Mouse (Mus musculus): ENCODE results near the gene Zscan12. TPM values are rescaled to one million over a fixed set of nuclear protein-coding genes. Genes with fewer than 3 reads are reported as not detected.
A peak's percentile ranks its signal among the peaks of the same experiment; 100 is the strongest.

Gene Zscan12
- polyA plus RNA-seq (2012; rRNA removed): 5.7 and 6.3 TPM in 2 replicates

DNA sequence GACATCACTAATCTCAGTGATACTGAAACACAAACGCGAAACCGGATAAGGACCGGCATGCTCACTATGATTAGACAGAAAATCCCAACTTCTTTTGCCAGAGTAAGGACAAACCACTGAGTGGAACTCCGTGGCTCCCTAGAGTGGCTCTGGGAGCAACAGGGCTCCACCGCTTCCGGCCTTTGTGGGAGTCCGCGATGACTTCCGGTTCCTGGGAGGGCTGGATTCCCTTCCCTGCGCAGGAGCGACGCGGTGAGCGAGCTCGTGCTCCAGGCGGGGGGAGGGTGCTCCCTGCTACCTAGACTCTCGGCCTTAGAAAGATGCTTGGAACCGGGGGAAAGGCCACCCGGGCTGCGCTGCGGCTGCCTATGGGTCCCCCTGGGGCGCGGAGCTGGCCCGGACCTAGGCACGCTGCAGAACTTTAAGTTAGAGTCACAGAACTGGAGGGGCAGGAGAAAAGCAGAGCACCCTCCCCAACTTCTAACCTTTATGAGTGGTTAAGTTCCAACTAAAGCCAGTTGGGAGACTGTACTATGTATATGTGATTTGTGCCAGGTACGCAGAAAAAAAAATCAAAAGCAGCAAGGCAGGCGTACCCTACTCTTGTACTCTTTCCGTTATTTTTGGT lies at the start of gene Zscan12:
Gene Zscan12, plus strand, starts transcription at position 200 of the 628 bp plus-strand sequence.
- TF ChIP-seq POLR2A (IDR thresholded peaks at IDR 0.05; ENCODE audit: extremely low read depth, insufficient read depth, low read length) (peak; percentile 63; the same call in 1 of the 2 replicates), CTCF (IDR thresholded peaks at IDR 0.05; ENCODE audit: extremely low read depth, insufficient read depth, low read length) (no peak)
- Histone ChIP-seq H3K27ac (ENCODE audit: insufficient read depth, low read length) (no peak within 1 kb of the TSS), H3K4me1 (ENCODE audit: control insufficient read depth, insufficient read depth, low read length) (no peaks in the 10 kb centered on the region; the same call in 1 of the 2 replicates), H3K4me3 (ENCODE audit: insufficient read depth, low read length) (peak within 1 kb of the TSS; percentile 36)

DNA sequence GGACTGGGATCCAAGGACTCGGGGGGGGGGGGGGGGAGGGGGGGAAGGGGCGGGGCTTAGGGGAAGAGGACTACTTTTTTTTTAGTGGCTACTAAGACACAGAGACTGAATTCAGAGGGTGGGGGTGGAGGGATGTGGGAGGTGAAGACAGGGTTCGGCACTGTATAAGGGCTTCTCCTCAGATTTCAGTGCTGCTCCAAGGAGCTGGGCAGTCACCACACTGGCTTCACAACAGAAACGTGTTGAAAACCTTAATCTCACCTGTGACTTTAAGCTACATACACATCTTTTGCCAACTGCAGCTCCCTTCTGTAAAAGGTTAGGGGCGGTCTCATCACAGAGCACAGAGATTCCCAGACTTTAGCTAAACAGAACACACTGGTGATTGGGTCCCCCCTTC lies 49.8 kb upstream of the Zscan12 start:
- TF ChIP-seq POLR2A (IDR thresholded peaks at IDR 0.05; ENCODE audit: extremely low read depth, insufficient read depth, low read length): no peak
- no peak for TF ChIP-seq CTCF (IDR thresholded peaks at IDR 0.05; ENCODE audit: extremely low read depth, insufficient read depth, low read length)
- Histone ChIP-seq H3K4me1 (ENCODE audit: control insufficient read depth, insufficient read depth, low read length) (no peaks in the 10 kb centered on the region), H3K4me3 (ENCODE audit: insufficient read depth, low read length) (no peak overlapping the region), H3K27ac (ENCODE audit: insufficient read depth, low read length) (no peak overlapping the region)

DNA sequence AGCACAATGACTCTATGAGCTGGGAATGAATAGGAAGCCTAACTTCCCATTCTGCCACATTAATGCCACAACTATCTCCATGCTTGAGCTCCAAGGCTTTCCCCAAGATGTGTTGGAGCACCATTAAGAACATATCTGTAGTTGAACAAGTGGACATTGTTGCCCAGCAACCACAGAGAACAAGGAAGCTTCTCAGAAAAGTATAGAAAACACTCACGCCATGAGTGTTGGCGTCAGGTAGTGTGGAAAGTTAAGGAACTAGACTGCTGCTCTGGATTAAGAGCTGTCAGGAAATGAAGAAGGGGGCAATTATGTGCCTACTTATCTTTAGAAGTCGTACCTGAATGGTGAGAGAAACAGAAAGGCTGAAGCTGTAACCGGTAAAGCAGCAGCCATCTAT lies 48.7 kb upstream of the Zscan12 start:
- TF ChIP-seq CTCF (IDR thresholded peaks at IDR 0.05; ENCODE audit: extremely low read depth, insufficient read depth, low read length) (no peak), POLR2A (IDR thresholded peaks at IDR 0.05; ENCODE audit: extremely low read depth, insufficient read depth, low read length) (no peak)
- H3K4me3 ChIP-seq (ENCODE audit: insufficient read depth, low read length): no peak overlapping the region
- no peak overlapping the region for H3K27ac ChIP-seq (ENCODE audit: insufficient read depth, low read length)
- H3K4me1 ChIP-seq (ENCODE audit: control insufficient read depth, insufficient read depth, low read length): no peaks in the 10 kb centered on the region

DNA sequence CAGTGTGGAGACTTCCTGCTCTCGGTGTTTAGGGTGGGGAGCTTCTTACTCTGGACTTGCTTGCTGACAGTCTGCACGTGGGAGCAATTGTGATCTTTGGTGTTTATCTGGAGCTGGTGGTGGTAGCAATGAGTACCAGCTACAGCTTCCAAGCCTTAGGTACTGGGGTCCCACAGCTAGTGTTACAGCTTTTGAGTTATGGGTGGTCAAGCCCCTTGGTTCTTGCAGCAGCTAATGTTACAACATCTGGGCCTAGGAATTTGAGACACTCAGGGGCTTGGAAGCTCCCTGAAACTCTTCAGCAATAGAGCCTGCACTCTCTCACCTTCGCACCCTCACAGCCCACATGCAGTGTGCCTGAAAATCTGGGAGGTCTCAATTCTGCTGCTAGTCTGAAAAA lies 42.4 kb upstream of the Zscan12 start:
- Histone ChIP-seq H3K4me3 (ENCODE audit: insufficient read depth, low read length) (no peak overlapping the region), H3K4me1 (ENCODE audit: control insufficient read depth, insufficient read depth, low read length) (no peaks in the 10 kb centered on the region), H3K27ac (ENCODE audit: insufficient read depth, low read length) (no peak overlapping the region)
- no peak for TF ChIP-seq CTCF (IDR thresholded peaks at IDR 0.05; ENCODE audit: extremely low read depth, insufficient read depth, low read length)
- TF ChIP-seq POLR2A (IDR thresholded peaks at IDR 0.05; ENCODE audit: extremely low read depth, insufficient read depth, low read length): no peak

GRCm38 (mm10) chr13:21321890-21322494 lies 40.6 kb upstream of the Zscan12 start:
- TF ChIP-seq POLR2A (IDR thresholded peaks at IDR 0.05; ENCODE audit: extremely low read depth, insufficient read depth, low read length): no peak
- TF ChIP-seq CTCF (IDR thresholded peaks at IDR 0.05; ENCODE audit: extremely low read depth, insufficient read depth, low read length): no peak
- H3K27ac ChIP-seq (ENCODE audit: insufficient read depth, low read length): no peak overlapping the region
- H3K4me1 ChIP-seq (ENCODE audit: control insufficient read depth, insufficient read depth, low read length): no peaks in the 10 kb centered on the region
- peak overlapping the region; percentile 48 for H3K4me3 ChIP-seq (ENCODE audit: insufficient read depth, low read length)

DNA sequence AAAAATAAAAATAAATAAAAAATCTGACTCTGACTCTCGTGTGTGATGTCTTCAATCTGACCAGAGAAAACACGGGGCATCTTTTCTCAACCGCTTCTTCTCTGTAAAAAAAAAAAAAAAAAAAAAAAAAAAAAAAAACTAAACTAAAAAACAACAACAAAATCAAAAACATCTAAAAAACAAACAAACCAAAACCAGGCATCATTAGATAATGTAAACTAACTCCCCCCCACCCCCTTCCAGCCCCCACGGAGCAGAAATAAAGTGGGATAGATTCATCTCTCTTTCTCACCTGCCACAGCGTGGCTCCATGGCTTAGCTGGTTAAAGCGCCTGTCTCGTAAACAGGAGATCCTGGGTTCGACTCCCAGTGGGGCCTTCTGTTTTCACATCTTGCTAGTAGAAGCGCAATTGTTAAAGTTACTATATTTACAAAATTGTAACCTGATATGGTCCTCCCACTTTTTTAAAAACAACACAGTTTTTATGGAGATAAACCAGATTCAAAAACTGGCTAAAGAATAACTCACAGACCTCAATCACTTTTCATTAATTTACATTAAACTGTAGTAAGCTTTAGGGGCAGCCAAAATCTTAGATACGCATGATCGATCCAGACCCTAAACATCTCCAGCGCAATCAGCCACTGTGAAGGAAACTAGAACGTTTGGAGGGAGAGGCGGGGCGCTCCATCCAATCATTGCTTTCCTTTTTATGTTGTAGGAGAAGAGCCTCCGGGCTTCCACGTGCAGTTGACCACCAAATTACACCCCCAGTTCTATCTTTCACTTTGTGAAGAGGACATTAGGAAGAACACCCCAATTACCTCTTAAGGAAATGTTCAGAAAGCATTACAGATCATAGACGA lies 39.9 kb upstream of the Zscan12 start:
- Histone ChIP-seq H3K4me1 (ENCODE audit: control insufficient read depth, insufficient read depth, low read length) (no peaks in the 10 kb centered on the region; the same call in 1 of the 2 replicates), H3K27ac (ENCODE audit: insufficient read depth, low read length) (no peak overlapping the region), H3K4me3 (ENCODE audit: insufficient read depth, low read length) (peak overlapping the region; percentile 48)
- TF ChIP-seq CTCF (IDR thresholded peaks at IDR 0.05; ENCODE audit: extremely low read depth, insufficient read depth, low read length) (no peak), POLR2A (IDR thresholded peaks at IDR 0.05; ENCODE audit: extremely low read depth, insufficient read depth, low read length) (no peak)

DNA sequence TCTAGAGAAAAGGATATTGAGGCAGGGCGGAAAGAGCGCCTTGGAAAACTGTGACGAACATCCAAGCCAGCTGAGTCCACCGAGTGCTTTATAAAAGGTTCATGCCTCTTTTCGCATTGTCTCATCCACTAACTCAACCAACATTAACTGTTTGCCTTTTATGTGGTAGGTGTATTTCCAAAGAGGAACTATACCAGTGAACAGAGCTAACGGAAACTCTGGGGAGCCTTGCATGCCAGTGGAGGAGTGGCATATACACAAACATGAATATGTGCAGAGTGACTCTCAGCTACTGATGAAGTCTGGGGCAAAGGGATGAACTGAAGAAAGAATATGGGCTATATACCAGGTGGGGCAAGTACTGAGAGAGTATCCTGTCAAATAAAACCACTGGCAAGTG lies 39.2 kb upstream of the Zscan12 start:
- Histone ChIP-seq H3K4me1 (ENCODE audit: control insufficient read depth, insufficient read depth, low read length) (no peaks in the 10 kb centered on the region; the same call in 1 of the 2 replicates), H3K4me3 (ENCODE audit: insufficient read depth, low read length) (peak overlapping the region; percentile 41), H3K27ac (ENCODE audit: insufficient read depth, low read length) (no peak overlapping the region)
- no peak for TF ChIP-seq POLR2A (IDR thresholded peaks at IDR 0.05; ENCODE audit: extremely low read depth, insufficient read depth, low read length)
- TF ChIP-seq CTCF (IDR thresholded peaks at IDR 0.05; ENCODE audit: extremely low read depth, insufficient read depth, low read length): no peak

DNA sequence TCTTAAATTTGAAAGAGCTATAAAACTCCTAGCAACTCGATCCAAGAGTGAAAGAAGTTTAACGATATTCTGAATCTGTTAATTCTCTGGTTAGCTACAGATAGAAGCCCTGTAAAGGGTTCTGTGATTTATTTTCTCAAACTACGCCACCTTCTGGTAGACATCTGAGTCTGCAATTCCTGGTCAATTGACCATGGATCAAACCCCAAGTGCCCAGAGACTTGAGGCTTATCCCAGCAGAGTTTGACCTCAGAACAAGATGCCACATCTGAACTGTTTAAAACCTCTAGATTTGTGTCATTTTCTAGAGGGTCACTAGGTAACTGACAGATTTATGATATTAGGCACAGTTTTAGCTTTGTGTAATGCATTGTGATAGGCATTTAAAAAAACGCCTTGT lies 36.4 kb upstream of the Zscan12 start:
- H3K4me1 ChIP-seq (ENCODE audit: control insufficient read depth, insufficient read depth, low read length): no peaks in the 10 kb centered on the region; the same call in 1 of the 2 replicates
- H3K27ac ChIP-seq (ENCODE audit: insufficient read depth, low read length): no peak overlapping the region
- TF ChIP-seq POLR2A (IDR thresholded peaks at IDR 0.05; ENCODE audit: extremely low read depth, insufficient read depth, low read length): no peak
- TF ChIP-seq CTCF (IDR thresholded peaks at IDR 0.05; ENCODE audit: extremely low read depth, insufficient read depth, low read length): peak; percentile 33; the same call in 1 of the 2 replicates
- H3K4me3 ChIP-seq (ENCODE audit: insufficient read depth, low read length): no peak overlapping the region

GRCm38 (mm10) chr13:21326657-21327211 lies 35.9 kb upstream of the Zscan12 start:
- TF ChIP-seq CTCF (IDR thresholded peaks at IDR 0.05; ENCODE audit: extremely low read depth, insufficient read depth, low read length) (peak; percentile 79), POLR2A (IDR thresholded peaks at IDR 0.05; ENCODE audit: extremely low read depth, insufficient read depth, low read length) (no peak)
- Histone ChIP-seq H3K27ac (ENCODE audit: insufficient read depth, low read length) (no peak overlapping the region), H3K4me3 (ENCODE audit: insufficient read depth, low read length) (peak overlapping the region; percentile 57), H3K4me1 (ENCODE audit: control insufficient read depth, insufficient read depth, low read length) (no peaks in the 10 kb centered on the region; the same call in 1 of the 2 replicates)
